In the genomic region with DNA sequence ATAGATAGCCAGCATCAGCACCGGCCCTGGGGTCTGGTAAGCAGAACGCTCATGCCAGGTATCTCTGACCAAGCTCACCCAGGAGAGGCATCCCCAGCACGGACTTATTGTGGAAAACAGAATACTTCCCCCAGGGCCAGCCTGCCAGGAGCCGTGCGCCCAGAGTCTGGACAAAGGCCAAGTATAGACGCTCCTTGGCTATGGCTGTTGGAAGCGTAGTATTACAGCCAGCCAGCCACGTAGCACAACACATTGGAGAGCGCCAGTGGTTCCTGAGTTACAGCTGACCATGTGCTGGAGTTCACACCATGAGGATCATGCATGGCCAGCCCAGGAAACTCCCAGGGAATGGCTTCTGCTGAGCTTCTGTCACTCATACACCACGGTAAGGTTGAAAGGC, we compare ENCODE assay signal across 13 mouse cellular contexts. TPM values are rescaled to one million over a fixed set of nuclear protein-coding genes. Genes with fewer than 3 reads are reported as not detected.
DNase-seq lines count a peak whose midpoint lies in the region; ATAC-seq lines count a peak whose summit lies in the region.
"Had no signal": no experiment of that assay in that cellular context is flagged by ENCODE, and none has a peak within 500 bp of the region (broad histone marks: within the 10 kb centered on the region; RNA-seq: fewer than 3 reads in every experiment).

No protein-coding gene starts in this region.

- no peaks in the 10 kb centered on the region for H3K9me3 ChIP-seq in embryonic facial prominence, embryonic 14.5 days (ENCODE audit: control insufficient read depth, low read length)
- H3K9me3 ChIP-seq in hindbrain, embryonic 12.5 days (replicated peaks): no peaks in the 10 kb centered on the region
- H3K9me3 ChIP-seq: liver, embryonic 13.5 days; megakaryocyte, embryonic 14.5 days; stomach, embryonic 15.5 days had no signal

- no peak overlapping the region for H3K4me3 ChIP-seq in embryonic facial prominence, embryonic 14.5 days (ENCODE audit: low read depth, low read length)
- no peak overlapping the region for H3K4me3 ChIP-seq in hindbrain, embryonic 12.5 days
- H3K4me3 ChIP-seq: heart, adult 2 months; liver, embryonic 13.5 days; megakaryocyte, embryonic 14.5 days; stomach, embryonic 15.5 days had no signal

- no peaks in the 10 kb centered on the region for H3K4me1 ChIP-seq in embryonic facial prominence, embryonic 14.5 days (ENCODE audit: control insufficient read depth, insufficient read depth, low read length)
- H3K4me1 ChIP-seq in hindbrain, embryonic 12.5 days: peaks cover 24% of the 10 kb centered on the region
- H3K4me1 ChIP-seq: liver, embryonic 13.5 days; stomach, embryonic 15.5 days had no signal

- H3K36me3 ChIP-seq in embryonic facial prominence, embryonic 14.5 days (ENCODE audit: control insufficient read depth, insufficient read depth, low read length): peaks cover 28% of the 10 kb centered on the region; the same call in 1 of the 2 replicates
- H3K36me3 ChIP-seq in hindbrain, embryonic 12.5 days: 0 out of 2 replicates have a peak, but pooled peaks cover 17% of the 10 kb centered on the region

- H3K9ac ChIP-seq in embryonic facial prominence, embryonic 14.5 days (ENCODE audit: low read depth, low read length): no peak overlapping the region
- H3K9ac ChIP-seq in hindbrain, embryonic 12.5 days: no peak overlapping the region
- H3K9ac ChIP-seq: liver, embryonic 13.5 days; stomach, embryonic 15.5 days had no signal

- H3K27ac ChIP-seq in embryonic facial prominence, embryonic 14.5 days (replicated peaks; ENCODE audit: low read depth, low read length): no peak overlapping the region
- peak overlapping the region; percentile 68 for H3K27ac ChIP-seq in hindbrain, embryonic 12.5 days
- H3K27ac ChIP-seq: heart, adult 2 months; liver, embryonic 13.5 days; stomach, embryonic 15.5 days had no signal

- peak; percentile 50; the same call in 1 of the 2 replicates for ATAC-seq in embryonic facial prominence, embryonic 14.5 days (ENCODE audit: low read depth)
- ATAC-seq in hindbrain, embryonic 12.5 days (ENCODE audit: low FRiP score): no peak

- DNase-seq in heart, adult 8-10 months (ENCODE audit: low spot score): peak; percentile 28
- DNase-seq in heart, adult 9 months (ENCODE audit: low spot score in 2 of 2): no peak
- peak; percentile 41 for DNase-seq in NIH3T3 (ENCODE audit: low read depth)
- DNase-seq in embryonic facial prominence, embryonic 14.5 days (ENCODE audit: low spot score): peak; percentile 49
- DNase-seq in thymus, postnatal 25 days: no peak
- DNase-seq in thymus, postnatal 10 days (ENCODE audit: low spot score in 2 of 2): no peak
- no peak for DNase-seq in thymus, postnatal 0 days (ENCODE audit: low spot score)
- DNase-seq: kidney, adult 9 months; liver, embryonic 13.5 days had no signal

- no peak overlapping the region for H3K4me2 ChIP-seq in embryonic facial prominence, embryonic 14.5 days (ENCODE audit: low read depth, low read length)
- no peak overlapping the region for H3K4me2 ChIP-seq in hindbrain, embryonic 12.5 days (replicated peaks)
- H3K4me2 ChIP-seq: liver, embryonic 13.5 days; stomach, embryonic 15.5 days had no signal

- 69% methylated on average over 10 of the region's 10 CpGs for WGBS in embryonic facial prominence, embryonic 14.5 days
- 85% methylated on average over 10 of the region's 10 CpGs for WGBS in hindbrain, embryonic 12.5 days

- H3K27me3 ChIP-seq in embryonic facial prominence, embryonic 14.5 days (replicated peaks; ENCODE audit: control insufficient read depth, insufficient read depth, low read length): no peaks in the 10 kb centered on the region
- no peaks in the 10 kb centered on the region for H3K27me3 ChIP-seq in hindbrain, embryonic 12.5 days
- H3K27me3 ChIP-seq: liver, embryonic 13.5 days; stomach, embryonic 15.5 days had no signal

RNA-seq across cellular contexts. Expression of a gene that starts 55.2 kb away (rescaled TPM):
- 10 to 100 TPM; 30.7 to 34.2 (median 33.8) TPM for total RNA-seq in heart, adult 8-10 months (2022)
- 27.3 and 30.1 TPM in 2 replicates for polyA plus RNA-seq in embryonic facial prominence, embryonic 14.5 days (2014; fragmentation: Nextera tagmentation; extraction: Ambion mirVana)
- polyA plus RNA-seq in hindbrain, embryonic 12.5 days (2016; fragmentation: Nextera tagmentation; extraction: Ambion mirVana): 25.7 and 26.2 TPM in 2 replicates
- 15.5 and 16.1 TPM in 2 replicates for polyA plus RNA-seq in thymus, postnatal 0 days (2015; fragmentation: Nextera tagmentation; extraction: Ambion mirVana)

Comparison
In these comparisons a context has a peak if more than half of its experiments do, and no peak if none do; other contexts are left out.
1. DNase-seq: peak in heart, adult 8-10 months (single experiment), NIH3T3 (single experiment) and embryonic facial prominence, embryonic 14.5 days (single experiment); none in heart, adult 9 months (0 of 2), thymus, postnatal 25 days (single experiment), thymus, postnatal 10 days (0 of 2) and thymus, postnatal 0 days (single experiment).